Mouse (Mus musculus) cerebral cortex, adult 2 months (tissue): ENCODE data around the gene Nenf.

Source experiments
- whole genome bisulfite sequencing: fragments of 180-500 bp; shearing (Covaris S2); methylation state at CpG from one replicate; pipeline ENCODE4 v1.1.7; 2018; 5-methylcytosine and 5-hydroxymethylcytosine counted together

Gene Nenf

GRCm38 (mm10) chr1:191323381-191323780, 5.4 kb upstream of the Nenf start:
- 92% methylated on average over 3 of the region's 3 CpGs for WGBS

- WGBS = 66% methylated on average over 5 of the region's 5 CpGs
These were observed 692 bp upstream of the Nenf start for GRCm38 (mm10) chr1:191318686-191319085.

GRCm38 (mm10) chr1:191316818-191317217, 1.2 kb downstream of the Nenf start:
- WGBS = 75% methylated on average over 8 of the region's 8 CpGs

DNA sequence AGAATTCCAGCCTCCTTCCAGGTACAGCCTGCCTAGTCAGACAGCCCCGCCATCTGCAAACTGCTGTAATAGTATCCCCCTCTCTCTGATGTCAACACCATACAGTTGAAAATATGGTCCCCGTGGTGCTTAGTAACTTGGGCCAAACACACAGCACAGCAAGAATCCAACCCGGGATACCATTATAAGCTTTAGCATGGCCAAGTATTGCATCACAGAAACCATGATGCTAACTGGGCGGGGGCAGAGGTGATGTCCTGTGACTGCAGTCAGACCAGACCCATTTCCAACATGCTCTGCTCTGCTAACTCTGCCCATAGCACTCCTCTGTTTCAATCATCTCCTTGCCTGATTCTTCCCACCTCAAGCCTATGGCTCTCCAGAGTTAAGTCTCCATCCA, 4.1 kb downstream of the Nenf start:
- 67% methylated on average over 4 of the region's 4 CpGs for WGBS

DNA sequence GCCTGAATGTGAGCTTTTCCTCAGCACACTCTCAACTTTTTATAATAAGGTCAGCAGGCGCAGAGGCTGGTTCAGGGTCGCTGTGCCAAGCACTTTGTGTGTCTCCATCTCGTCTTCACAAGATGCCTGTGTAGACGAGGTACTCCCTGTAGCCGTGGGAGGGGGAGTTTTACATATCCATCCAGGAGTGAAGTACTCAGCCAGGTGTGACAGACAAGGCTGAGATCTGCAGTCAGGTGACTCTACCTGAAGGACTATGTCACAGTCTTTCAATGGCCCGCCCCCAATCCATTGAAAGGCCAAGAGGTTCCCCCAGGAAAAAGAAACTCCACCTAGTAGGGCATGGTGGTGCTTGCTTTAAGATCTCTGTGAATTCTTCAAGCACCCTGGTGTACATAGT, 4.8 kb downstream of the Nenf start:
- 51% methylated on average over 6 of the region's 6 CpGs for WGBS

- WGBS = 2% methylated on average over 14 of the region's 14 CpGs
These were observed 5.5 kb downstream of the Nenf start for GRCm38 (mm10) chr1:191312513-191312941.

- WGBS = 84% methylated on average over 4 of the region's 4 CpGs
These were observed 6.6 kb downstream of the Nenf start for GRCm38 (mm10) chr1:191311296-191311898.

- 84% methylated on average over 9 of the region's 9 CpGs for WGBS
These were observed 10.1 kb downstream of the Nenf start for GRCm38 (mm10) chr1:191307766-191308455.

DNA sequence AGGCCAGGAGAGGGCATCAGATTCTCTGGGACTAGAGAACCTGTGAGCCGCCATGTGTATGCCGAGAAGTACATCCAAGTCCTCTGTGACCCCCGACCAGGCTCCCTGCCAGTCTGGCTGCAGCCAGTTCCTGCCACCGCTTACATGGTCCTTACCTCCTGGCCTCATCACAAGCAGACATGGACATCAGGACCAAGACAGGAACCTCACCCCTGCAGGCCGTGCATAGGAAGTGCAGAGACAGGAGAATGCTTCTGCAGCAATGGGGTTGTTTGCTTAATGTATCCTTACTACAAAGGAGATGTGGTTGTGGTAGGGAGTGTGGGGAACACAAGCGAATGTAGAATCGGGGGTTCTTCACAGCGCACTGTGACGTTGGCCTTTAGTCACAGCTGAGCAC, 11.7 kb downstream of the Nenf start:
- 90% methylated on average over 9 of the region's 9 CpGs for WGBS

DNA sequence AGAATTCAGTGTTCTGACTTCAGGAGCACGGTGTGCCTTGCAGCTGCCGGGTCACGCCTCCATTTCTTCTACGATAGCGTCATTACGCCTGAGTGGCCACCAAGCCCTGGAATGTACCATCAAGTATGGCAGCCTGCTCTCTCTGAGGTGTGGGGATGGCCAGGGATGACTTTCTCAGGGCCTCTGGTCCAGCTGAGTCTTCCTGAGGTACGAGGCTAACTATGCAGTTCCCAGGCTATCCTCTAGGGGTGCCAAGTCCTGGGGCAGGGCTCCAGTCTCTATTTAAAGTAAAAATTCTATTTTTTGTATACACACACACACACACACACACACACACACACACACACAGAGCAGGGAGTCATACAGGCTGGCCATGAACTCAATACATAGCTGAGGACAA, 12.4 kb downstream of the Nenf start:
- 72% methylated on average over 7 of the region's 7 CpGs for WGBS

- 81% methylated on average over 6 of the region's 6 CpGs for WGBS
These were observed 13.8 kb downstream of the Nenf start for GRCm38 (mm10) chr1:191304216-191304615.

- WGBS = 57% methylated on average over 3 of the region's 3 CpGs
These were observed 14.3 kb downstream of the Nenf start for GRCm38 (mm10) chr1:191303736-191304135.

DNA sequence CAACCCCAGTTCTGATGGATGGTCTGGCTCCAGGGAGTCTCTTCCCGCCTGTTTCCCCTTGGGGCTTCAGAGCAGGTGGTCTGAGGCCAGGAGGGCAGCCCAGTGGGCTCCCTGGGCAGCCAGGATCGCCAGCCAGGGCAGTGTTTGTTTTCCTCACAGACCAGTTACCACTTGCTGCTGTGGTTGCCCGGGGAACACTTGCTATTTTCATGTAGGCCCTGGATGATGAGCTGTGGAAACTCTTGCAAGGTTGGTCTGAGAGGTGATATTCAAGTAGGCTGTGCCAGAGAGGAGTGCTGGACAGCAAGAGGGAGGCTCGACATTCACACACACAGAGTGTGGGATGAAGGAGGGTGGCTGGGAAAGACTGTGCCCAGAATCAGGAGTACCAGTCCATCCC, 16.1 kb downstream of the Nenf start:
- WGBS = 41% methylated on average over 4 of the region's 4 CpGs

- WGBS = 46% methylated on average over 11 of the region's 11 CpGs
These were observed 18.6 kb downstream of the Nenf start for GRCm38 (mm10) chr1:191299215-191299942.

DNA sequence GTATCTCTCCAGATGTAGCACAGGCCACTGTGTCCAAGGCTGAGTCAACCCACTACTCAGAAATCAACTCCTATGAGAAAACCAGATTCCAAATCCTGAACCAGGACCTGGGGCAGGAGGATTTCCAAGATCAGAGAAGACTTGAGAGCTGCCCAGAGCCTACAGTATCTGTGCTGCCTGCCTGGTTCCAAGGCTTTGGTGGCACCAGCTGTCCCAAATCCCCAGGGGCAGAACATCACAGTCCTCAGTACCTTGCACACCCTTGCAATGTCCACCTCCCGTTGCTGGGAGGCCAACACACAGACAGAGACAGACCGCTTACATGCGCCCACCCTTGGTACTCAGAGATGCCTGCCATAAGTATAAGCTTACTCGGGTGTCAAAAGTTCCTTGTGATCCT, 19.7 kb downstream of the Nenf start:
- 95% methylated on average over 4 of the region's 4 CpGs for WGBS

- WGBS = 43% methylated on average over 5 of the region's 5 CpGs
These were observed 21.5 kb downstream of the Nenf start for GRCm38 (mm10) chr1:191296445-191296844.

DNA sequence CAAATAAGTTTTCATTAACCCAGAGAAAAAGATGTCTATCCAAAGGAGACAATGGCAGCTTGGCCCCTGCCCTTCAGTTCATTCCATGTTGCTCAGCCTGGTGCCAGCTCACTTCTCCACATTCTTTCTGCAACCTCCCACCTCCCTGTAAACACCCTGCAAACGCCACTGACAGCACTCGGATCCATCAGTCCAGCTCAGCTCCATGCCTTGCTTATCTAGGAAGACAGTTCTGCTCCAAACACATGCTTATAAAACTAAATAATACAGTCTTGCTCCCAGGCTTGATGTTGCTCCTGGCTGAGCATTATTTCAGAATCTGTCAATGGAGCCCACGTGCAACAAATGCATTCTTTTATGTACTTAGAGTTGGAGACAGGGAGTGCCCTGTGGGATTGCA, 22.2 kb downstream of the Nenf start:
- WGBS = 51% methylated on average over 3 of the region's 3 CpGs

DNA sequence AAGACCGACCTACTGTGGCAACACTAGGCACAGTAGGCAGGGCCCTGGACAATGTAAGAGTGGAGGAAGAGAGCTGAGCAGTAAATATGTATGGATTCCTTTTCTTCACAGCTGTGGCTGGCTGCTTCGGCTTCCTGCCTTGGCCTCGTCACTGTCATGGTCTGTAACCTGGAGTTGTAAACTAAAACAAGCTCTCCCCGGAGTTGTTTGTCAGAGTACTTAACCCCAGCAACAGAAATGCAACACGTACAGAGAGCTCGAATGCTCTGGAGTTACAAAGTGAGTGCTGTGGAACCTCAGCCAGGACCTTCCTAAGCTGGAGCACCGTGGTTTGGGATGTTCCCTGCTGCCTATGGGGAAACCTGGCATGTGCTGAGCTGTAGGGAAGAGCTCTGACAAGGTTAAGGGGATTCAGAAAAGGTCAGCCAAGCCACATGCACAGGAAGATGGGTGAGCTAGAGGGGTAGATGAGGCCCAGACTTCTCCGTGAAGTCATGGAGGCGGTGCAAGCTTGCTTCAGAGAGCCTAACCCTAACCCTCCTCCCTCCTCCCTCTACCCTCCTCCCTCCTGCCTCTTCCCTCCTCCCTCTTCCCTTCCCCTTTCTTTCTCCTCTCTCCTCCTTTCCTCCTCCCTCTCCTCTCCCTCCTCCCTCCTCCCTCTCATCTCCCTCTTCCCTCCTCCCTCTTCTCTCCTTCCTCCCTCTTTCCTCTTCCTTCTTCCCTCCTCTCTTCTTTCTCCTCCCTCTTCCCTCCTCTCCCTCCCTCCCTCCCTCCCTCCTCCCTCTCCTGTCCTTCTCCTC, 23.8 kb downstream of the Nenf start:
- WGBS = 84% methylated on average over 9 of the region's 9 CpGs

DNA sequence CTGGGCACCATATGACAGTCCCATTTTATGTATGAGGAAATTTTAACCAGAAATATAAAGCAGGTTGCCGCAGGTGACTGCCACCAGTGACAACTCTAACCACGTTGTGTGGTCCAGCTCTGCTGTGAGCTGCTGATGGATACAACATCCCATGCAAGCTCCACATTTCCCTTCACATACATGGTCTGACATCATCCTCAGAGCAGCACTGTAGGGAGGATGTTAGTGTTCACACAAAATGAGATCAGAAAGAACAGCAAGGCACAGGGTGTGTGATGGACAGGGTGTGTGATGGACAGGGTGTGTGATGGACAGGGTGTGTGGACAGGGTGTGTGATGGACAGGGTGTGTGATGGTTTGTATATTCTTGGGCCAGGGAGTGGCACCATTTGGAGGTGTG, 24.9 kb downstream of the Nenf start:
- 96% methylated on average over 2 of the region's 2 CpGs for WGBS

DNA sequence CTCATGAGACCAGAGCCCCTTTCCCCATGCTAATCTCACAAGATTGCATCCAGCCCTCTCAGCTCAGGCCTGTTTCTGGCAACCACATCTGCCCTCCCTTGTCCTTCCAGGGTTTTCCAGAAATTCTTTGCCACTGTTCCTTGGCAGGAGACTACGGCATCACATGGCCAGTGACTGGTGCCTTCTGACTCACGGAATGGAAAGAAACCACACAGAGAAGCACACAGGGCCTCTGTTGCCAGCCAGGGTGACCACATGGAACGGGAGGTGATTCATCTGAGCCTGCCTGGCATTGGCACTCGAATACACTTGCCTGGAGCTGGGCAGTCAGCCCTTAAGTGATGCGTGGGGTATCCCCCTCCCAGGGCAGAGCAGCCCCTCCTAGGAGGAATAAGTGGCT, 25.6 kb downstream of the Nenf start:
- 36% methylated on average over 5 of the region's 5 CpGs for WGBS

DNA sequence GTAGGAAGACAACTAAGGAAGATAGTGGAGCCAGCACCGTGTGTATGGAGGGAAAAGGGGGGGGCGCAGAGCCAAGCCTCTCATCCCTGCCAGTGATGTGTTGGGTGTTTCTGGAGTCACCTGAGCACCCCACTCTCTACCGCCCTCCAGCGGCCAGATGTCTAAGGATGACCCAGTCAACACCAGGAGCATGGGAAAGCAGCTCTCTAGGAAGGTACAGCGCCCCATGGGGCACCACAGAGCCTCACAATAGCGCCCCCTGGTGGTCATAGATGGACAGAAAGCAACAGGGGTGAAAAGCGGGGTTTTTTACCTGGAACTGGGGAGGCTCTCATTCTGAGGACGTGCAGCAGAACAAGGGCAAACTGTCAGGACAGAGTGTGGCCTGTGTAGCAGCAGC, 29.2 kb downstream of the Nenf start:
- 51% methylated on average over 8 of the region's 8 CpGs for WGBS

GRCm38 (mm10) chr1:191284502-191284901, 33.5 kb downstream of the Nenf start:
- 94% methylated on average over 8 of the region's 8 CpGs for WGBS
